Mouse (Mus musculus) bone marrow macrophage, adult 2 months (primary cell): ENCODE data around the gene Rnf115.

ENCODE experiments used
- CTCF ChIP-seq: IDR thresholded peaks from 2 replicates; pipeline ENCODE4 v1.5.1; 2012; ENCODE audit warnings: low read depth, mild to moderate bottlenecking, low read length, moderate library complexity
- POLR2A ChIP-seq: IDR thresholded peaks from 2 replicates; pipeline ENCODE4 v1.6.1; 2012; ENCODE audit warnings: mild to moderate bottlenecking, low read depth, low read length, borderline replicate concordance

DNA sequence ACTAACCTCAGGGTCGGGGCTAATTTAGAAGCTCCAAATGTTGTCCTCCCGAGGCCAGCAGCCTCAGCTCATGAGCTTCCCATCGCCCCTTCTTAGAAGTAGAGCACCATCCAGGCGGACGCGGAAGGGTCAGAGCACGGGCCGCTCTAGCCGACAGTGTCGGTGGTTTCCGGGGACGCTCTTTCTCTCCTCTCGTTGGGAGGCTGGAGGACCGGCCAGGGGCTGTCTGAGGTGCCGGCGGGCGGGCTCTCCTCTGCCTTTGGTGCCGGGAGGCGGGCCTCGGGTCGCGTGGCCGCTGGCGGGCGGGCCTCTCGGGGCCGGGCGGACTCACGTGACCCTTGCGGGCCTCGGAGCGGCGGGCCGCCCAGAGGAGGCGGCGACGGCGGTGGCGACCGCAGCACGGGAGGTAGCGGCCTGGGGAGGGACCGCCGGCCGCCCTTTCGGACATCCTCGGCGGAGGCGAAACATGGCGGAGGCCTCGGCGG, at the start of gene Rnf115, which contains the start of gene Polr3c:
- no peak for TF ChIP-seq CTCF
- TF ChIP-seq POLR2A = no peak
